Mouse (Mus musculus): ENCODE measurements around the gene P4ha2.

GRCm38 (mm10) chr11:54132290-54132689, 32.4 kb downstream of the P4ha2 start:
- no peak for TF ChIP-seq EP300 (IDR thresholded peaks at IDR 0.05; ENCODE audit: low read depth)
- TF ChIP-seq CTCF (IDR thresholded peaks at IDR 0.05; ENCODE audit: low read depth), result no peak
